Mouse (Mus musculus) testis, adult 2 months (tissue): ENCODE measurements around the gene Gfod1.

Experiments used
- CTCF ChIP-seq: fragments of 200-500 bp; IDR thresholded peaks from 2 replicates; pipeline ENCODE4 v1.5.1; 2012; ENCODE audit warnings: low read depth, mild to moderate bottlenecking, inconsistent platforms, low read length, moderate library complexity; ENCODE audit not compliant: control insufficient read depth, insufficient read depth, insufficient replicate concordance
- POLR2A ChIP-seq: fragments of 200-500 bp; IDR thresholded peaks from 2 replicates; pipeline ENCODE4 v1.6.1; 2012; ENCODE audit warnings: low read depth, mild to moderate bottlenecking, inconsistent platforms, low read length, moderate library complexity; ENCODE audit not compliant: control insufficient read depth

GRCm38 (mm10) chr13:43206118-43206683 is 97.8 kb downstream of the Gfod1 start:
- TF ChIP-seq POLR2A (no peak), CTCF (no peak)
